Mouse (Mus musculus) kidney, embryonic 15.5 days (tissue): ENCODE measurements around the gene Hpd. TPM values are rescaled to one million over a fixed set of nuclear protein-coding genes. Genes with fewer than 3 reads are reported as not detected.

Experiments
- polyA plus RNA-seq: library from polyadenylated mRNA; unstranded; fragments of >200 nt; fragmentation: Nextera tagmentation; extraction: Ambion mirVana; gene quantifications from 2 replicates; pipeline ENCODE4 v1.2.1, GENCODE M21; 2015

The Hpd gene
- polyA plus RNA-seq, 1 experiment from 2014 or later = 1.5 TPM

Other genes with a start within 250 kb of the Hpd start
- gene Kdm2b, start 192.9 kb downstream of the Hpd start, polyA plus RNA-seq = 92.2 and 96.8 TPM in 2 replicates
- 17.5 and 18.5 TPM in 2 replicates for gene Orai1, start 167.7 kb downstream of the Hpd start, polyA plus RNA-seq
- 0.26 TPM in 1 of 2 replicates, not detected in the other for gene Morn3, start 135.7 kb downstream of the Hpd start, polyA plus RNA-seq
- 15.3 and 19.2 TPM in 2 replicates for gene Tmem120b, start 114.3 kb downstream of the Hpd start, polyA plus RNA-seq
- 3.0 and 3.6 TPM in 2 replicates for gene Rhof, start 50.0 kb downstream of the Hpd start, polyA plus RNA-seq
- 11.0 and 11.1 TPM in 2 replicates for gene Setd1b, start 40.5 kb downstream of the Hpd start, polyA plus RNA-seq
- 82.5 and 90.5 TPM in 2 replicates for gene Psmd9, start 13.3 kb downstream of the Hpd start, polyA plus RNA-seq
- 1.5 and 1.7 TPM in 2 replicates for gene Wdr66, start 69.4 kb upstream of the Hpd start, polyA plus RNA-seq
- 41.7 and 42.5 TPM in 2 replicates for gene Bcl7a, start 161.1 kb upstream of the Hpd start, polyA plus RNA-seq
- gene Mlxip, start 212.1 kb upstream of the Hpd start, polyA plus RNA-seq = 18.5 and 18.7 TPM in 2 replicates